Mouse (Mus musculus) intestine, postnatal 0 days (tissue): Measurements from ENCODE around the gene Nabp2. TPM values are rescaled to one million over a fixed set of nuclear protein-coding genes. Genes with fewer than 3 reads are reported as not detected.

Experiments used
- ATAC-seq: fragments of 200-750 bp; cut with Nextera tagmentation; 2 replicates; pipeline ENCODE4 v1.8.0; 2017; ENCODE audit warnings: mild to moderate bottlenecking, moderate TSS enrichment, moderate library complexity
- H3K27ac ChIP-seq: fragments of 300-500 bp; sonication (generic); 2 replicates; pipeline ENCODE4 v1.5.1; 2014; ENCODE audit warnings: mild to moderate bottlenecking, low read depth, low read length, moderate library complexity
- H3K27me3 ChIP-seq: fragments of 300-500 bp; sonication (generic); replicated peaks from 2 replicates; pipeline ENCODE4 v1.6.1; 2014; ENCODE audit warnings: low read length, mixed read lengths; ENCODE audit not compliant: control insufficient read depth, insufficient read depth
- H3K36me3 ChIP-seq: fragments of 300-500 bp; sonication (generic); 2 replicates; pipeline ENCODE4 v1.6.1; 2014; ENCODE audit warnings: mild to moderate bottlenecking, moderate library complexity; ENCODE audit not compliant: control insufficient read depth, insufficient read depth
- H3K4me1 ChIP-seq: fragments of 300-500 bp; sonication (generic); replicated peaks from 2 replicates; pipeline ENCODE4 v1.6.1; 2014; ENCODE audit warnings: antibody characterized with exemption, low read length, mixed read lengths; ENCODE audit not compliant: control insufficient read depth, insufficient read depth
- H3K4me2 ChIP-seq: fragments of 300-500 bp; sonication (generic); replicated peaks from 2 replicates; pipeline ENCODE4 v1.6.1; 2014; ENCODE audit warnings: low read depth, mild to moderate bottlenecking, moderate library complexity
- H3K4me3 ChIP-seq: fragments of 300-500 bp; sonication (generic); 2 replicates; pipeline ENCODE4 v1.5.1; 2014; ENCODE audit warnings: low read depth, low read length
- H3K9ac ChIP-seq: fragments of 300-500 bp; sonication (generic); 2 replicates; pipeline ENCODE4 v1.6.1; 2014; ENCODE audit warnings: mild to moderate bottlenecking, low read depth, low read length
- H3K9me3 ChIP-seq: fragments of 300-500 bp; sonication (generic); 2 replicates; pipeline ENCODE4 v1.6.1; 2016; ENCODE audit warnings: mixed run types; ENCODE audit not compliant: control insufficient read depth
- CTCF ChIP-seq: sonication (generic); IDR thresholded peaks from 2 replicates; pipeline ENCODE4 v1.5.1; 2016; ENCODE audit warnings: low read depth, mild to moderate bottlenecking, control low read depth, antibody characterized with exemption, moderate library complexity
- WGBS: fragments of 180-500 bp; shearing (Covaris S2); extraction: QIAGEN DNeasy Blood & Tissue Kit; methylation state at CpG from one replicate; pipeline ENCODE4 v1.1.7; 2014; 5-methylcytosine and 5-hydroxymethylcytosine counted together
- polyA plus RNA-seq: library from polyadenylated mRNA; unstranded; fragments of >200 nt; fragmentation: Nextera tagmentation; extraction: Ambion mirVana; gene quantifications from 2 replicates; pipeline ENCODE4 v1.2.1, GENCODE M21; 2015

Gene Nabp2
- polyA plus RNA-seq, 1 experiment from 2014 or later, result 82.5 TPM

DNA sequence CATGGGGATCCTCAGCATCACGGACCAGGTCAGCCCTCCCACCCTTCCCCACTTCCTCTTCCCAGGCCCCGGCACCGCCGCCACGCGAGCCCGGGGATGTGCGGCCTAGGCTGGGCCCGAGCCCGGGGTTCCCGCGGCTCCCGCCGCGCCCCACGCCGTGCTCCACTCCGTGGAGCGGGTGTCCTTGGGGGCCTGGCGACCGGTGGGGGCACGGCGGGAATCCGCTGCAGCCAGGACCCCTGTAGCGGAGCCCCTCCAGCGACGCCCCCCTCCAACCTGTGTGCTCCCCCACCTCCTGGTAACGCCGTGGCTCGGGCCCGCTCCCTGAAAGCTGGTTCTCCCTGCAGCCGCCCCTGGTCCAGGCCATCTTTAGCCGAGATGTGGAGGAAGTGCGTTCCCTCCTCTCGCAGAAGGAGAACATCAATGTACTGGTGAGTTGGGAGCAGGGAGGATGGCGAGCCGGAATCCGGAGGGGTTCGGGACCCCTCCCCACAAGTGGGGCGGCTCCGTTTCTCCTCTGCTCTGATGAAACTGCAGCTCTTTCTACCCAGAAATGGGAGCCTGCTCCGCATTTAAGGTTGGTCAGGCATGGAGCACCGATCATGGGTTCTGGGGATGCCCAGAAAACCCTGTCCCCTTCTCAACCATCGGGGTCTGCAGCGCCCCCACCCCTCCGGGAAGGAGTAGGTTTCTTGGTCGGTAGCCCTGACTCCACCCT lies 33.9 kb downstream of the Nabp2 start:
- Histone ChIP-seq H3K4me2 (peak overlapping the region; percentile 93), H3K4me3 (peak overlapping the region; percentile 69), H3K36me3 (peaks cover 20% of the 10 kb centered on the region), H3K27me3 (no peaks in the 10 kb centered on the region), H3K9ac (peak overlapping the region; percentile 81), H3K27ac (peak overlapping the region; percentile 82), H3K4me1 (0 out of 2 replicates have a peak, but pooled peaks cover 3% of the 10 kb centered on the region), H3K9me3 (no peaks in the 10 kb centered on the region)
- ATAC-seq, result peak; percentile 68
- no peak for TF ChIP-seq CTCF
- under 1% methylated on average over 44 of the region's 47 CpGs for WGBS

DNA sequence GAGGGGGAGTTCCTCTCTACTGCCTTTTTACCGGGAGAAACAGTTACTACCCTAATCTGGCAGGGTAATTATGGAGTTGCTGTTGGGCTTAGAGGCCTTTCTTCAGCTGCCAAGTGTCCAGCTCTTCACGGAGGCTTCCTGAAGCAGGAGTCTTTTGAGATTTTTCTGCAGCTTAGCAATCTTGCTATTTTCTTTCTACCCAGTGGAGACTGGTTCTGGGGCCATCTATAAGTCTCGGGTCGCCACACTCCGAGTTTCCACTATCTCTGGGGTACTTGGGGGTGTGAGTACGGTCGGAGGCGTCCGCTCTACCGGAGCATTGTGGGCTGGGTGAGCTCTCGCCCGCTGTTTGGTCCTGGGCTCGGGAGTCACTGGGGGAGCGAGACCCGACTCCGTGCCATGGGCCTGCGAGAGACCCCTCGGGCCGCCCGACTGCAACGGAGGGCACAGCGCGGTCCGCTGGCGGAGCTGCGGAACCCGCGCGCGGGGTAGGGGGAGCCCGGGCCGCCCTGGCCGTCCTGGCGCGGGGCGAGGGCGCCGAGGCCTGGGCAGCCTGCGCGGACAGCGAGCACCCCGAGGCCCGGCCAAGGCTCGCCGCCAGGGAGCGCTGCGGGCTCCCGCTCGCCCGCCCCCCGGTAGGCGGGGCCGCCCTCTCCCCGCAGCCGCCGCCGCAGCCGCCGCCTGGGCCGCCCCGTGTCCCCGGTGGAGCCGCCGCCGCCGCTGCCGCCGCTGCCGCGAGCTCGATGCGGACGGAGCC lies 34.7 kb downstream of the Nabp2 start, which contains the start of gene Ankrd52:
Gene Ankrd52, plus strand, starts transcription at position 661 of the 757 bp plus-strand sequence.
- peak; percentile 67 for TF ChIP-seq CTCF
- Histone ChIP-seq H3K27ac (peak within 1 kb of the TSS; percentile 82), H3K4me1 (0 out of 2 replicates have a peak, but pooled peaks cover 3% of the 10 kb centered on the region), H3K9me3 (no peaks in the 10 kb centered on the region), H3K36me3 (peaks cover 13% of the 10 kb centered on the region), H3K4me2 (peak within 1 kb of the TSS; percentile 93), H3K27me3 (no peaks in the 10 kb centered on the region), H3K9ac (peak within 1 kb of the TSS; percentile 81), H3K4me3 (peak within 1 kb of the TSS; percentile 69)
- ATAC-seq, result peak; percentile 90
- WGBS, result under 1% methylated on average over 47 of the region's 73 CpGs

DNA sequence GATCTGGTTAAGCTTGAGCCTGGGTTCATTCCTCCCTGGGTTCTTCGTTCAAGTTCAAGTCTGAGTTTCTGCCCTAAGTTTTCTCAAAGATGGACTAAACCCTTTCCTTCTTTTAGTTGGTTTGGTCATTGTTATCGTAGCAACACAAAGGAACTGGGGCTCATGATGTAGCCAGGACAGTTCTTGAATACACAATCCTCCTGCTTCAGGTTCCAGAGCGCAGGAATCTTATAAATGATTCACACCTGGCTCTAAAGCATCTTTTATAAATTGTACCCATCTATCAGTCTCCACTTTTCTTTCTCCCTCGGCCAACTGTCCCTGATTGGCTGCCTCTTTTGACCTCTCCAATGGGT lies 35.2 kb downstream of the Nabp2 start:
- Histone ChIP-seq H3K4me3 (peak overlapping the region; percentile 69), H3K36me3 (peaks cover 7% of the 10 kb centered on the region; the same call in 1 of the 2 replicates), H3K27me3 (no peaks in the 10 kb centered on the region), H3K9me3 (no peaks in the 10 kb centered on the region), H3K9ac (peak overlapping the region; percentile 81; the same call in 1 of the 2 replicates), H3K4me2 (peak overlapping the region; percentile 93), H3K4me1 (0 out of 2 replicates have a peak, but pooled peaks cover 3% of the 10 kb centered on the region), H3K27ac (no peak overlapping the region)
- no peak for ATAC-seq
- WGBS, result 54% methylated on average over 4 of the region's 4 CpGs
- TF ChIP-seq CTCF, result no peak

DNA sequence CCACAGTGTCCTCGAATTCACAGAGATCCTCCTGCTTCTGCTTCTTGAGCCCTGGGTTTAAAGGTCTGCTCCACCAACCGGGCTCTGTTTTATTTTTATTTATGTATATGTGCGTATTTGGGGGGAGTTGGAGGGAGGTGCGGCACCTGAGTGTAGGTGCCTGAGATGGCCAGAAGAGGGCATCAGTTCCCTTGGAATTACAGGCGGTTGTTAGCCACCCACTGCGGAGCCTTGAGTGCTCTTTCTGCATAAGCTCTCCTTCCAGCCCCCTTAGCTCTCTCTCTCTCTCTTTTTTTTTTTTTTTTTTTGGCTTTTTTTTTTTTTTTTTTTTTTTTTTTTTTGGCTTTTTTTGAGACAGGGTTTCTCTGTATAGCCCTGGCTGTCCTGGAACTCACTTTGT lies 36.9 kb downstream of the Nabp2 start:
- Histone ChIP-seq H3K9ac (no peak overlapping the region), H3K4me2 (no peak overlapping the region), H3K27ac (no peak overlapping the region), H3K4me1 (peaks cover 7% of the 10 kb centered on the region; the same call in 1 of the 2 replicates), H3K27me3 (no peaks in the 10 kb centered on the region), H3K36me3 (peaks cover 3% of the 10 kb centered on the region; the same call in 1 of the 2 replicates), H3K4me3 (no peak overlapping the region), H3K9me3 (no peaks in the 10 kb centered on the region)
- no peak for ATAC-seq
- WGBS, result 80% methylated on average over 6 of the region's 6 CpGs
- TF ChIP-seq CTCF, result peak; percentile 49

DNA sequence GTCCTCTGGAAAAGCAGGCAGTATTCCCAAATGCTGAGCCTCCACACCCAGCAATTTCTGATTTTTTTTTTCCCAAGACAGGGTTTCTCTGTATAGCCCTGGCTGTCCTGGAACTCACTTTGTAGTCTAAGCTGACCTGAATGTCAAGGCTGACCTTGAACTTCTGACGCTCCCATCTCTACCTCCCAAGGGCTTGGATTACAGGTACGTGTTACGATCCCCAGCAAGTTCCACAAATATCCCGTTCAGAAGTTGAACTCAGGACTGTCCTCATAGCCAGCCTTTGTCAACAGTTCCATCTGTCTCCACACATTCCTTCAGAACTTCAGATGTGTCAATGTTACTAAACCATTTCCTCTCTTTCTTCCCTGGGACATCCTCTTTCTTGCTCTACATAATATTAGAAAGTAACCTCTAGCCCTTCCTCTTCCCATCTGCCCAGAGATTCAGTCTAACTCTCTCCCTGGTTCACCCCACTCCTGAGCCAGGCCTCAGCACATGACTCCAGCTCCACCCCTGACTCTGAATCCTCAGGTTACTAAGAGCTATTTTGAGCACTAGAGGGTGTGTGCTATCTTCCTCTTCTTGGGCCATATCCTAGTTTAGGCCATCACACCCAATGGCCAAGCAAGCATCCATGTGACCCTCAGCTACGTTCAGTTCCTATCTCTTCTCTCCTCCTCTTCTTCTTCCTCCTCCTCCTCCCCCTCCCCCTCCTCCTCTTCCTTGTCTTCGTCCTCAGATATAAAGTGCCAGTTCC lies 38.1 kb downstream of the Nabp2 start:
- Histone ChIP-seq H3K9me3 (no peaks in the 10 kb centered on the region), H3K9ac (no peak overlapping the region), H3K36me3 (peaks cover under 1% of the 10 kb centered on the region; the same call in 1 of the 2 replicates), H3K4me2 (no peak overlapping the region), H3K4me3 (no peak overlapping the region), H3K27me3 (no peaks in the 10 kb centered on the region), H3K27ac (no peak overlapping the region), H3K4me1 (peaks cover 10% of the 10 kb centered on the region; the same call in 1 of the 2 replicates)
- TF ChIP-seq CTCF, result no peak; the same call in 1 of the 2 replicates
- 53% methylated on average over 6 of the region's 6 CpGs for WGBS
- ATAC-seq, result no peak

DNA sequence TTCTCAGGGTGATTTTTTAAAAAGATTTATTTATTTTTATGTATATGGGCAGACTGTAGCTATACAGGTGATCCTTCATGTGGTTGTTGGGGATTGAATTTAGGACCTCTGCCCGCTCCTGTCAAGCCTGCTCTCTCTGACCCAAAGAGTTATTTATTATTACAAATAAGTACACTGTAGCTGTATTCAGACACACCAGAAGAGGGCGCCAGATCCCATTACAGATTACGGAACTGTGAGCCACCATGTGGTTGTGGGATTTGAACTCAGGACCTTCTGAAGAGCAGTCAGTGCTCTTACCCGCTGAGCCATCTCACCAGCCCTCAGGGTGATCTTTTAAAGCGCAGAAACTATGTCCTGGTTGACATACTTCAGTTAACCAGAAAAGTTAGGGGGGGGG lies 39.1 kb downstream of the Nabp2 start:
- H3K4me1 ChIP-seq, result peaks cover 9% of the 10 kb centered on the region; the same call in 1 of the 2 replicates
- no peak overlapping the region for H3K9ac ChIP-seq
- no peak overlapping the region for H3K27ac ChIP-seq
- ATAC-seq, result no peak
- H3K36me3 ChIP-seq, result no peaks in the 10 kb centered on the region
- no peak overlapping the region for H3K4me2 ChIP-seq
- no peak overlapping the region for H3K4me3 ChIP-seq
- H3K9me3 ChIP-seq, result no peaks in the 10 kb centered on the region
- H3K27me3 ChIP-seq, result no peaks in the 10 kb centered on the region
- peak; percentile 45 for TF ChIP-seq CTCF
- WGBS, result 82% methylated on average over 5 of the region's 5 CpGs
